Mouse (Mus musculus) cerebellum, postnatal 4 days (tissue): ENCODE measurements around the gene Abcg5.

Source experiments
- DNase-seq, 2 experiments: peaks; one replicate each; pipeline ENCODE4 v3.0.0; 2022; ENCODE audit warnings: low spot score in 2 of 2, mixed read lengths in 1 of 2

Abcg5 gene

DNA sequence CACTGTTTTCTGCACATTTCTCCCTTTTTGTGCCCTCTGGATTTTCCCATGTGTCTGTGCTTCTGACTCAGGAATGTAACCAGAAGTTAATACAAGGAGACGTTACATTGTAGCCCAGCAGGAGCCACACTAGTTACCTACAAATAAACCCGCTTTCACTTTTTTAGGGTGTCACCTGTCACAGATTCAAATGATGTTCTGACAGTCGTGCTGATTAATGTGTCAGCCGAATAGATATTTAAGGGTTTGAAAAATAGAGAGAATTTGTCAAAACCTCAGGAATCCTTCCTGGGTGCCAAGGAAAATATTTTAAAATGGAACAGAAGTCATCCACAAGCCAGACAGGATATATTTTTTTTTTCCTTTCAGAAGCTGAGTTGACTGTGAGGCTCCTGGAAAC lies 2.5 kb upstream of the Abcg5 start:
- no peak for DNase-seq

DNA sequence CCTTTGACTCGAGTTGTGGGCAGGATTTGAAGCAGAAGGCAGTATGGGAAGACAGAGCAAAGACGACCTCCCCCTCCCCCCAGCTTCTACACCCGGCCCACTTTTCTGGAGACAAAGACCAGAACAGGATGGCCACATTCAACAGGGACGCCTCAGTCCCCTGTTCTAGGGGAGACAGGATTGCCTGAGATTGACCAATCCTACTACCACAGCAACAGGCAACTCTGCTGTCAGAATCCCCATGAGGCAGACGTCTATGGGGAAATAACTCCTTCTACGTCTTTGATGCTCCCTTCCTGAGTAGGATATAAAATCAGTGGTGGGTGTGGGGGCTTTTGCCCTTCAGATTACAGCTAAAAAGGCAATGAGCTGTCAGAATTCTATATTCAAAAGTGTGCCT lies 1.5 kb upstream of the Abcg5 start:
- no peak for DNase-seq

DNA sequence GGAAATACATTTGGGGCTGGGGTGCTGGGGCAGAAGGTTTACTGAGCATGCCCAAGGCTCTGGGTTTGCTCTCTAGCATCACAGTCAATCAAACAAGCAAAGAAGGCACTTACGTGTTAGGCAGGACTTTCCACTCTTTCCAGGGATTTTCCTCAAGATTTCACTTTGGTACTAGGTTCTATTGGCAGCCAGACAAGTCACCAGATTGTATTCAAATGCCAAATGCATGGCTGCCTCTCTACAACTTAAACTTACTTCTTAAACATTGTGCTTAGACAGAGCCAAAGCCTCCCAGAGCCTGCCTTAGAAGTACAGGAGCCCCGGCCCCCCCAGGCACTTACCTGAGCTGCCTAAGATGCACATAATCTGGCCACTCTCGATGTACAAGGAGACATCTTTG lies 1.1 kb downstream of the Abcg5 start:
- no peak for DNase-seq

DNA sequence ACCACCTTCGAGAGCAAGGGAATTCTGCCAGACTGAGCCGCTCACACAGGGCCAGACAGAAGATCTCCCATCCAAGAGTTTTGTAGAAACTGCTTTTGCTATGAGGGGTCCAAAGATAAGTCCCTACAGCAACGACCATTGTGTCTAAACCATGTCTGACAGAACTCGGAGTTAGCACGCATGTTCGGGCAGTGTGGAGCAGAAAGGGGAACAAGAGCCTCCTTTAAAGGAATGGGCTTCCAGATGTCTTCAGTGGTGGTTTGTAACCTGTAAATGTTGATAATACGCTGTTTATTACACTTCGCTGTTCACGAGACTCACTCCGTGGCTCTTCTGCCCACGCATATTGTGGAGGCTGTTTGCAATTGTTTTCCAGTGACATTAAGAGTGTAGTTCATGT lies 5.2 kb downstream of the Abcg5 start:
- DNase-seq: no peak

DNA sequence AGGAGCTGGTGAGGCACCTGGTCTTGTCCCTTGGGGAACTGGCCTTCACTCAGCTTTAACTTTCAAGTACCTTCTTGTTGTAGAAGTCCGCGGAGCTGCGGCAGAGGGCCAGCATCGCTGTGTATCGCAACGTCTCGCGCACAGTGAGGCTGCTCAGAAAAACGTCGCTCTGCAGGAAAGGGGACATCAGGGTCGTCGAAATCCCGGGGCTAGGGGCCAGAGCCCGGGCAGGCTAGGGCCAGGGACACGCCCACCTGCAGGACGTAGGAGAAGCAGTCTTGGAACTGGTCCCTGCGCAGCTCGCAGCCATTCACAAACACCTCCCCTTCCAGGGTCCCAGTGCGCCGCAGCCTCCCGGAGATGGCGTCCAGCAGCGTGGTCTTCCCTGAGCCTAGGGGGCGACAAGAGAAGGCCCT lies 6.9 kb downstream of the Abcg5 start, which contains the start of gene Abcg8:
TSS of gene Abcg8 (plus strand) at position 352 of the 416 bp plus-strand sequence.
- no peak for DNase-seq

DNA sequence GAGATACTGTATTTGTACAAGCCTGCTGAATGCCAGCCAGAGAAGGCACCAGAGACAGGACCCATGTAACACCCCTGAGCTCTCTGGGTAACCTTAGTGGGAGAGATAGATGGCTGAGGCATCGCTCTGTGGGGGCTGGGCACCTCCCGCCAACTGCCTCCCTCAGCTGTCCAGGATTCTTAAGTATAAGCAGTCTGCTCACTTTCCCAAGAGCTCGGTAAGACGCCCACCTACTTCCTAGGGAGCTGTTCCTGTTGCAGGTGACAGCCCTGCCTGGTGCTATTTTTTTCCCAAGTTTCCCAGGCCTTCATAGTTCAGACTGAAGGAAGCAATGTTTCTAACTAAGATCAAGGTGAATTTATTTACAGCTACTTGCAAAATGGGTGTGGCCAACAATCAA lies 7.6 kb downstream of the Abcg5 start:
- DNase-seq: no peak

DNA sequence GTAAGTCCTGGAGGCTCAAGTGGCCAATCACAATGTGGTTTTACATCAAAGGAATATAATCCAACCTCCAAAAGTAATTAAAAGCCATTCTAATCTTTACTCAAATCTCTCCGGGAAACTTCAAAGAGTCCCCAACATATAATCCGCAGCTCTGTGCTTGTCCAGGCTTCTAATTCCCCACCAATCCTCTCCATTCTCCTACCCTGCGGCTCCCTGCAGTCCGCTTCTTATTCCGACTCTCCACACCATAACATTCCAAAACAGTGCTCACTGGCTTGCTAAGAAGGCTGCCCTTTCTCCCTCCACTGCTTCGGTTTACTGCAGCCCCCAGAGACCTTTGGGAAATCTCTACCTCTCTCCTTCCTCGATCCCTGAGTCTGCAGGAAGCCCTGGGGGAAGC lies 8.8 kb downstream of the Abcg5 start:
- DNase-seq: no peak

DNA sequence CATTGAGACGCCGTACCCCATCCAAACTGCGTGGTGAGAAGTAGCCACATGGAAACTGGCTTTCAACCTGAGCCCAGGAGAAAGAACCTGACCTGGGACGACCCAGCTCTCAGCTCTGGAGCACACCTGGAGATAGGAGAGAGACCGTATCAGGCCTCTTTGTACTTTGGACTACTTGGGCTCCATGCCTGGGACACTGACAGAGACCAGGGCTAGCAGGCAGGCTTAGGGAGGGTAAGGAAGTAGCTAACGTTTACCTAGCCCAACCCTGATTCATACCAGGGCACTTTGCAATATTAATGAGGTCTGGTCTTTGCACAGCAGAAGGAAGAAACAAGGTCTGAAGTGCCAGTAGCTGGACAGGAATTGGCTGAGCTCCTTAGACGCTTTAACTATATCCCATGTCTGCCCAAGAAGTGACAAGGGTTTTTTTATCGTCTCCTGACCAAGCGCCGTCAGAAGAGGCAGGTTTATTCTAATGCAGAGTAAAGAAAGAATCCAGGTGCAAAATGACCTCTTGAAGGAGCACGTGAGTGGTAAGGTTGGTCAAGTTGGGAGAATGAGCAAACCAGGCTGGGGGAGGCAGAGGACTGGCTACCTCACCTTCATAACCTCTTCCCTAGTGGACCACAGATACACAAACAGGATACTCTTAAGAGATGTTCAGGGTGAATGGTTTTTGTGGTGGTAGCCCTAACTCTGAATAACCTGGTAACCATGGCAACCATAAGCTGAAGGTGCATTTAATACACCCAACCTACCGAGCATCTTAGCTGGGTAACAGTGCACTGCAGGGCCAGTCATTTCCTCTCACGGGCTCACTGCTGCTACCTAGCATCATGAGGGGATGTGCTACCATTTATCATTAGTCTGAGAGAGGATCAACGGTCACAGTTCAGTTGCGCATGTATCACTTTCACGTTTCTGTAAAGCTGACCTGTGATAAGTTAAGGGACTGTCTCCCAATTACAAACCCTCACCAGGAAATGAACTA lies 10.1 kb downstream of the Abcg5 start:
- DNase-seq: no peak

DNA sequence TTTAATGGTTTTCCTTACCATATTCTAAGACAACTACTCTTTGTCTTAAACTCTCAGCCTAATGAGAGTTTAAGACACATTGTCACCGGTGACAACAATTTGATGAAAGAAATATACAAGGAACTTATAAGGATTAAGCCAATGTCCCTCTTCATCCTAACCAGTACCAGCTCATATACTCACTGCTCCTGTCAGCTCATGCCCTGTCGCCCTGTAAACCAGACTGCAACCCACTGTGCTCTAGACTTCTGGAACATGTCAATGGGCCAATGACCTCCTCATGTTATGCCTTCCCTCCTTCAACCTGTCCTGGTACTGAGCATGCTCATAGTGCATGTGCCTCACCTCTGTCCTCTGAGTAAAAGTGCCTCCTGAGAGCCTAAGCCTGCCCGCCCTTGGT lies 15.0 kb downstream of the Abcg5 start:
- DNase-seq: no peak

DNA sequence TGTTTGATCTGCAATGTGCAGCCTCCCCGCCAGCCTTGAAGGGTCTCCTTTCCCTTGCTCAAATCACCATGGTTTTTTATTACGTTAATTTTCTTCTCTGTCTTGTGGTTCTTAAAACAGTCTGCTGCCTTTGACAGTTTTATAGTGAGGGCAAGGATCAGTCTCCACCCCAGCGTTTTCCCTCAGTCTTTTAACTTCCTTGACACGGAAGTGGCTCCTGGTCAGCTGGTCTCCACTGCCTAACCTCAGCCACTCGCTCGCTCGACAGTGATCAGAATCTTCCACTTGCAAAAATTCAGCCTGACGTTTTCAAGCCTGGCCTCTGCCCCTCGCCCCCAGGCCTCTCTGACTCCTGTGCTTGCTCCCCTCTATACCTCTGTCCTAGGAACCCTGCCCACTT lies 17.1 kb downstream of the Abcg5 start:
- no peak for DNase-seq

DNA sequence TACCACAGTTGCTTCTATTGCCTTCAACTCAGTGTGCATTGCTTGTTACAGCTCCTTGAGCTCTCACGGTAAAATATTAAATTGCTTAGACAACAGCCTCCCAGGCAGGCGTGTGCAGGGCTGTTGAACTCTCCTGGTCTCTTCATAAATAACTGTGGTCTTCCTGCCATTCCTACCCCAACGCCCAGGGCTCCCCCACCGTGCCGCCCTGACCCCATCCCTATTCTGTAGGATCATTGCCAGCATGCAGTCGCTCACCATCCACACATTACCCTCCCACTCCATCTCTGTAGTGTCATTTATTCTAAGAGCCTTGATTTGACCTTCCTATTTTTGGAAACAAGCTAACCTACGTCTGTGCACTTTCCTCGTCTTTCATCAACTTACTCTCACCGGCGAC lies 17.8 kb downstream of the Abcg5 start:
- no peak for DNase-seq

DNA sequence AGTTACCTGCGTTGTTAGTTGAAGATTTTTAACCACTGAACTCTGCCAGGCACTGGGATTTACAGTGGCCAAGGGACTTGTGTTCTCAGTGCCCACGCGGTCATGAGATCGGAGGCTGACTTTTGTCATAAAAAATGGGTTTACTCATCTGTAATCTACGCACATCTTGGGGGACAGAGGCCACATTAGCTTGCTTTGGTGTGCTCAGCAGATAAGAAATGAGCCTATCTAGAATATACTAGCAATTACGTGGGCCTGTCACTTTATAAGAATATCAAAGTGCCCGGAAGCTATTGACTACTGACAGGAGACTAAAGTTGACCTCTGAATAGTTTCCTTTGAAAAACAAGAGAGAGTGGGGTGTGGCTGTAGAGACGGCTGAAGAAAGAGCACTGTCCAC lies 23.9 kb downstream of the Abcg5 start:
- no peak for DNase-seq

DNA sequence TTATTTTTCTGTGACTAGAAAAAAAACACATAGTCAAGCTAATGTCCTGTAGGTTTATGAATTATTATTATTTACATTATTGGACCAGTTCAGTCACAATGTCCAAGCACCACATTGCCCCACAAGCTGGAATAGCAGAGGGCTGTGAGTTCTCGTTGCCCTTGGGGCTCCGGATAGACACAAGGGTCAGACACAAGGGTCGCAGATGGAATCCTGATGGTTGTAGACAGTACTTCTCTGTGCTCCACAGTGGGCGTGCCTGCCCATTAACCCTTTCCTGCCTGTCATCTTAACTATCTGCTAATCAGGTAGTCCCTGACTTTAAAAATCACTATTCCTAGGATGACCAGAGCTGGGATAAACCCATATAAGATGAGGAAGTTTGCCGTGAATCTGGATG lies 24.6 kb downstream of the Abcg5 start:
- no peak for DNase-seq

DNA sequence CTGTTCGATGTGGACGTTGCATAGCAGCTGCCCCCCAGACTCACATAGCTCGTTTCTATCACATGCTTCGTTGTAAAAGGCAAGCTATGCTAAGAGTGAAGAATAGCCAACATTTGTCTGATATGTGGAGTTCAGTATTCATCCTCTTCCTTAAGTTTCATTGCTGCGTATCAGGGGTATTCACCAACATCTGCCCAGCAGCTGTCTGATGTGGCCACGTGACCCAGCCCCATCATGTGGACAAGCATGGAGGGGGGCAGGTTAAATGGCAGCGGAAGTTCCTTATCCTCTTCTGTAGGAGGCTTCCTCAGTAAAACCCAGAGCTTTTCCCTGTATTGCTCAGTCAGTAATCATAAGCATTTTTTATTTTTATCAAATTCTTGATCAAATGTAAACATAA lies 25.0 kb downstream of the Abcg5 start:
- DNase-seq: no peak

DNA sequence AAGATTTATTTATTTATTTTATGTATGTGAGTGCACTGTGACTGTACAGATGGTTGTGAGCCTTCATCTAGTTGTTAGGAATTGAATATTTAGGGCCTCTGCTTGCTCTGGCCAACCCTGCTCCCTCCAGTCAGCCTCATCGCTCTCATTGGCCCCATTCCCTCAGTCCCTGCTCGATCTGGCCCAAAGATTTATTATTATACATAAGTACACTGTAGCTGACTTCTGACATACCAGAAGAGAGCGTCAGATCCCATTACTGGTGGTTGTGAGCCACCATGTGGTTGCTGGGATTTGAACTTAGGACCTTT lies 25.4 kb downstream of the Abcg5 start:
- DNase-seq: no peak

DNA sequence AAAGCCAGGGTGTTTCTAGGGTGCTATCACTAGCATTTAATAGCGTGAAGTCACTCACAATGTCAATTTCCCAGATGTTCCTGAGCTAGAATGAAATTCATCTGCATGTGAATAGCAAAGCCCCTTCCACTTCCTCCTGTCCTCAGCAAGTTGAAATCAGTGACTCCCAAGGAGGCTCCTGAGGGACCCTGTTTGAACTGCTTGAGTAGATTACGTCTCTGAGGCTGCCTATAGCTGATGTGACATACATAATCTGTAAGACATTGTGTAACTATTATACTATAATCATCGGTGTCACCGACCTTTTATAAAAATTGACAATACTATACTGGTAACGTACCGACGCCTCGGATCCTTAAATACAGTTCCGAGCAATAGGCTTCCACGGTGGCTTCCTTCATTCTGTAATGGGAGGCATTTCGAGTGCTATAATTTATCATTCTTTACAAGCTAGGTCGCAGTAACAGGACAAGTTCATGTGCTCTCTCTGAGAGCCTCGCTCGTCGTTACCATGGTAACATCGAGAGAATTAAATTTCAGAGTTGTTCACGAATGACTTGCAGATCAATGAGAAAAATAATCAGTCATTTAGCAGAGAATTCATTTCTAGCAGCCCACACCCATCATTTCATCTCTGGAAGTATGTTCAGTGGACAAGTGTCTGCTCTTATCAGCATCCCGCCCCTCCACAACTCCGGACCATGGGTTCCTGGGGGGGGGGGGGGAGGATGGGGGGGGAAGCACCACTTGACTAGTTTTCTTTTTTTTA lies 26.0 kb downstream of the Abcg5 start:
- no peak for DNase-seq

DNA sequence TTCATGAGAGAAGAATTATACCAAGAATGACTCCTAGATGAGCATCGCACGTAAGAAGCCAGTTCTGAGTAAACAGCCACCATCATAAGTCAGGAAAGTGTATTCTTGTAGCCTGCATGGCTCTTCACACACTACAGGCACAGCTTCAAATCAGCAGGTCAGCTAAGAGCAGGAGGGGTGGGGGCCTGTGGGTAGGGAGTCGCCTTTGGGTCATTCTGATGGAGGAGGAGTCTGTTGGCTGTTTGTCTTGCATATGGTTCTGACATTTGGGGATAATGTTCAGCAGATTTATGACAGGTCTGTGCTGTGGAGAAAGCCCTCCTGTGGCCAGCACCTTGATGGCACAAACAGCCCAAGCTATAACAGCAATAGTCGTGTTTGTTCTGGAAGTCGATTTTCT lies 26.6 kb downstream of the Abcg5 start:
- no peak for DNase-seq

DNA sequence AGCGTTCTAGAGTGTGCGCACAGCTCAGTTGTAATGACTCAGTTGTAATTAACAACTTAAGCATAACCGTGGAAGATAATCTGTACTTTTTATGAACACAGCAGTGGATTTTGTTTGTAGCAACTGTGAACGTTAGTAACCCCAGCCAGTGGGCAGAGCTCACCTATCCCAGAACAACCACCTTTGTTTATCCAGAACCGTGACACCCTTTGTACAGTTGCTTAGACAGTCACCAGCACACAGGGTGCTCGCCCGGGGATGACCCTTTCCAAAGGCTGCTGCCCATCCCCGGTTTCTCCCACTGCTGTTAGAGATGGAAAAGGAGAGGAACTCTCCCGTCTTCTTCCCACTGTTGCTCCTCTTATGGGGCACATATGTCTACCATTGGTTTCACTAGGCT lies 29.3 kb downstream of the Abcg5 start:
- no peak for DNase-seq

DNA sequence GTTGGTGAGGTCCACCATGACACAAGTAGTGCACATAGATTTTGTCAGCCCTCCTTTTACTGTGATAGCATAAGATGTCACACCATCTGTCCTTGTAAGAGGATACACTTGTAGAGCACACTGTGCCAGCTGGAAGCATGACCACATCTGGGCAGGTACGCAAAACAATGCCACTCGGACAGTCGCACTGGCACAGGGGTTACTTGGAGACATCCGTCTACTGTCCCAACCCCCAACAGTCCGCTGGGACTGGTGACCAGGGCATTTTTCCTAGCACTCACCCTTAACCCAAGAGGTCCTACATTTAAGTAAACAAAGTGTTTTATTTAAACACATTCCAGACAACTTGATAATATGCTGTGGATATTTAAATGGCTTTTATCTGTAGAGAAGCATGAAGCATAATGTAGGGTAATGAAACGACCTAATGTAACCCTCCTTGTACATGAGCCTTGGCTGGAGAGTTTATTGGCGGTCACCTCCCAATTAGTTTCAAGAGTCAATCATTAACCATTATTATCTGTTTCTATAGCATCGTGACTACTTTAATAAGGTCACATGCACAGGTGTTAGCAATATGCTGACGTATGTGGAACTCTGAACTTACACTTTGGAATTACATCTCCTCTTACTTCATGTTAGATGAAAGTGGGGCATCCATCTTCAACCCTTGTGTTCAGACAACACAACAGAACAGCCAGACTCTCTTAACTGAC lies 32.4 kb downstream of the Abcg5 start:
- DNase-seq: no peak

DNA sequence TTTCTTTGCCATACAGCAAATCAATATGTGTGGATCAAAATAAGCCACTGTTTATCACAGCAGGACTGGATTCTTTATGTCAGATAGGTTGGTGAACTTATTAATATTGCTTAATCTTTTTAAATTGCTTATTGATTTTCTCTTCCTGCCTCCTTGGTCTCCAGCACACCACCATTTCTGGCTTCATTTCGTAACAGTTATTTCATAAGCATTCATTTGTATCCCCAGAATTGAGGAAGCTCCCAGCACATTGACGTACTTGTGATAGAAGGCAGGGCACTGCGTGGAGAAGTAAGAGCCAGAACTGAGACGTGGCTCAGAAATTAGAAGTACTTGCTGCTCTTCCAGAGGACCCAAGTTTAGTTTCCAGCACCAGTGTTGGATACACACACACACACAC lies 35.2 kb downstream of the Abcg5 start:
- no peak for DNase-seq

DNA sequence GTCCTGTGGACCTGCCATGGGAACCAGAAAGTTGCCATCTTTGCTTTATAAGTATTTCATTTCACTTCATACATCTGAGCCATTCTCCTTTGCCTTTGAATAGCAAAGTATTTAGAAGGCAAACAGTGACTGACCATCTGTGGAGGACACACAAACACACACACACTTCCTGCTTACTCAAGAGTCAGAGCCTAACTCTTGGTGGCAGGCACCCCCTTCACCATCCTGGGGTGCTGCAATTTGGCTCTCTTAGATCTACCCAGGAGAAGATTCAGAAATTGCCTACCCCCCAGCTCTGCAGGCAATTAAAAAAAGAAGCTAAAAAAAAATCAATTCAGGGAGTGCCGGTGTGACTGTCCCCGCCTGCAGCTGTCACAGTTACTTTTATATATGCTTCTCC lies 36.3 kb downstream of the Abcg5 start:
- no peak for DNase-seq

DNA sequence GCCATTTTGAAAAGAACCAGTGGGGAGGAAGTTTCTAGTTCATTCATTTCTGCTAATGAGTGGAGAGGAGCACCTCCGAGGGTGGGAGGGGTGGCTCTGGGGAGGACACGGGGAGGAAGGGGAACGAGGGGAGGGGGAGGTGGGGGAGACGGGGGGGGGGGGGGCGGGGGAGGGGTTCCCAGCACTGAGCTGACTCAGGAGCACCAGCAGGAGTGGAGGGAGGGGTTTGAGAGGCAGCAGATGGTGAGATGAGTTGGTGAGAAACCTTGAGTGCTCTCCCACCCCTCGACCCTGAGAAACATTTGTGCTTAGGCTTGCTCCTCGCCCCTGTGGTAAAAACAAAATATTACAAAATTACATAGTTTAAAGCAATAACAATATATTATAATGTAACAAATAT lies 36.9 kb downstream of the Abcg5 start:
- DNase-seq: no peak

DNA sequence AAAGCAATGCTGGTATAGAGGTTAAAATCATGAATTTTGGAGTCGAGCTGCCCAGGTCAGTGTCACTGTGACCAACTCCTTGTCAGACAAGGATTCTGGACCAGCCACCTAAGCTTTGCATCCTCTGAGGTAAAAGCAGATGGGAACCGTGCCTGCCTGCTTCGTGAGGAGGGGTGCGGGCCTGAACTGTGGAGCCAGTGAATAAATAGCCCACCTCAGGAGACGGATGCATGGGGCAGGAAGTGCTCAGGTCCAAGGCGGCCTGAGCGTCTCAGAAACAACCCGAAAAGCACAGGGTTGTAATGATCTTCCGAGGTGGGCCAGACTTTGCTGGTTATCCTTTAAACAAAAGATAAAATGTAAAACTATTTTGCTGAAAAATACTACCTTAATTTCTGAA lies 37.7 kb downstream of the Abcg5 start:
- DNase-seq: no peak
